Mouse (Mus musculus) thymus, adult 2 months (tissue): ENCODE results near the gene Ints1. TPM values are rescaled to one million over a fixed set of nuclear protein-coding genes. Genes with fewer than 3 reads are reported as not detected.

ENCODE experiments used
- DNase-seq: peaks from one replicate; pipeline ENCODE4 v3.0.0; 2021
- H3K27ac ChIP-seq: fragments of 200-500 bp; 2 replicates; pipeline ENCODE4 v1.5.1; 2012; ENCODE audit warnings: low read length, control low read depth; ENCODE audit not compliant: control insufficient read depth, insufficient read depth
- H3K27me3 ChIP-seq: fragments of 200-500 bp; 2 replicates; pipeline ENCODE4 v1.6.1; 2012; ENCODE audit warnings: mild to moderate bottlenecking, low read length, moderate library complexity, mixed read lengths; ENCODE audit not compliant: control insufficient read depth, insufficient read depth
- H3K36me3 ChIP-seq: fragments of 200-500 bp; 2 replicates; pipeline ENCODE4 v1.6.1; 2012; ENCODE audit warnings: mild to moderate bottlenecking, low read length, moderate library complexity; ENCODE audit not compliant: control insufficient read depth, insufficient read depth
- H3K4me1 ChIP-seq: fragments of 200-500 bp; replicated peaks from 2 replicates; pipeline ENCODE4 v1.6.1; 2012; ENCODE audit warnings: low read length; ENCODE audit not compliant: control insufficient read depth, insufficient read depth
- H3K4me3 ChIP-seq: fragments of 200-500 bp; 2 replicates; pipeline ENCODE4 v1.5.1; 2012; ENCODE audit warnings: mild to moderate bottlenecking, low read length, control low read depth, moderate library complexity; ENCODE audit not compliant: control insufficient read depth, insufficient read depth
- CTCF ChIP-seq: fragments of 200-500 bp; IDR thresholded peaks from 2 replicates; pipeline ENCODE4 v1.5.1; 2012; ENCODE audit warnings: mild to moderate bottlenecking, control low read depth, low read length, moderate library complexity, borderline replicate concordance; ENCODE audit not compliant: control insufficient read depth, poor library complexity, insufficient read depth; ENCODE audit errors: extremely low read depth
- POLR2A ChIP-seq: fragments of 200-500 bp; IDR thresholded peaks from 2 replicates; pipeline ENCODE4 v1.6.1; 2012; ENCODE audit warnings: mild to moderate bottlenecking, low read length, control low read depth, moderate library complexity; ENCODE audit not compliant: control insufficient read depth, poor library complexity, insufficient read depth; ENCODE audit errors: extremely low read depth
- WGBS: fragments of 180-500 bp; shearing (Covaris S2); methylation state at CpG from one replicate; pipeline ENCODE4 v1.1.7; 2018; 5-methylcytosine and 5-hydroxymethylcytosine counted together
- polyA plus RNA-seq: library from polyadenylated mRNA; depleted of rRNA; stranded (reverse); fragments of >200 nt; gene quantifications from 2 replicates; pipeline ENCODE4 v1.2.3, GENCODE M21; 2012

The Ints1 gene
- polyA plus RNA-seq, 1 experiment = 214 TPM

DNA sequence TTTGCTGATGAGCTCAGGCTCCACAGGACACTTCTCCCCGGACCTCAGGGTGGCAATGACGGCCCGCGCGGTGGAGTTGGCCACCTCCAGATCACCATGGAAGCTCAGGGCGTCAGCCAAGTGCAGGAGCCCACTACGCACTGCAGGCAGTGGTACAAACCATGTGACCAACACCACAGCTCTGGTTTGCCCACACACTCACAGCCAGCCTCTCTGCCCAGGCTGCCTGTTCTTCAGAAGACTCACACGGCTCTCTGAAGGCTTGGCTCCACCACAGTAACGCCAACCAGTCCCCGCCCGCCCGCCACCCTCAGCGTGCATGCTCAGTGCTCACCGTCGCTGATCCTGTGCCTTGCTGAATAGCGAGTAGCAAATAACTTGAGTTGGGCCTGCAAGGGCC, 17.4 kb downstream of the Ints1 start:
- Histone ChIP-seq H3K4me1 (no peaks in the 10 kb centered on the region), H3K27ac (no peak overlapping the region), H3K36me3 (peaks cover 48% of the 10 kb centered on the region)

DNA sequence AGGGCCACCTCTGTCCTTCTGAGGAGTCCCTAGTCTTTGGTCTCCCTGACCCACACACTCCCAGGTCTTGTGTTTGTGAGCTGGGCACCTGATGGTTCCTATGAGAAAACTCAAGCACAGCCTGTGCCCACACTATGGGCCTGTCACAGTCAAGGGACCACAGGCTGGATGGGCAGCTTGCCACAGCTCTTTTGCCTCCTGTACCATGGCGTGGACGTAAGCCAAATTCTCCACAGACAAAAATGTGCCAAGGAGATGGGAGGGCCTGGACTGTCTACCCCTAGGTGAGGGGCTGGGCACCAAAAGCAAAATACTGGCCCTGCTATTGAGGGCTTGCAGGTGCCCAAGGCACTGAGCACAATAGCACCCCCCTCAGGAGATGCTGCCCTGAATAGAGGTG, 18.9 kb downstream of the Ints1 start:
- WGBS = 98% methylated on average over 2 of the region's 2 CpGs
- no peaks in the 10 kb centered on the region for H3K27me3 ChIP-seq
- H3K36me3 ChIP-seq = peaks cover 33% of the 10 kb centered on the region
- no peak for DNase-seq
- no peak overlapping the region for H3K4me3 ChIP-seq
- H3K27ac ChIP-seq = no peak overlapping the region
- TF ChIP-seq CTCF = no peak
- TF ChIP-seq POLR2A = no peak
- no peaks in the 10 kb centered on the region for H3K4me1 ChIP-seq

More for the DNA sequence above, 17.4 kb downstream of the Ints1 start:
- 93% methylated on average over 16 of the region's 16 CpGs for WGBS
- no peak for TF ChIP-seq POLR2A
- TF ChIP-seq CTCF = no peak
- Histone ChIP-seq H3K4me3 (no peak overlapping the region), H3K27me3 (no peaks in the 10 kb centered on the region)
- DNase-seq = no peak

DNA sequence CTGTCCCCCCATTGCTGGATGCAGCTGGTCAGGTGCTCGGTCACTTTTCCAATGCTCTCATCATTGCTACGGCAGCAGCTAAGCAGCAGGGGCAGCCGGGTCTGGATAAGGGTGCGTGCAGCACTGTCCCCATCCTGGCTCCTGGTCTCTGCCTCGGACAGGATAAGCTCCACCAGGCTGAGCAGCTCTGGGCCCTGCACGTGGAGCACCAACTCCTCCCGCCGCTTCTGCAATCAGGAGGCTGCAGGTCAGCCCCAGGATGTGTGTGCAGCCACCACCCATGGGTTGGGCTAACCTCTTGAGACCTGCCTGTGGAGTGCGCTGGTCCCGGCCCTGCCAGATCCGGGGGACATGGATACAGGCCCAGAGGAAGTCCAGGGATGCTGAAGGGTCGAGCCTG, 19.3 kb downstream of the Ints1 start:
- H3K27me3 ChIP-seq = no peaks in the 10 kb centered on the region
- no peak overlapping the region for H3K27ac ChIP-seq
- peaks cover 30% of the 10 kb centered on the region for H3K36me3 ChIP-seq
- TF ChIP-seq POLR2A (no peak), CTCF (no peak)
- H3K4me3 ChIP-seq = no peak overlapping the region
- H3K4me1 ChIP-seq = no peaks in the 10 kb centered on the region
- 96% methylated on average over 12 of the region's 12 CpGs for WGBS
- DNase-seq = no peak

DNA sequence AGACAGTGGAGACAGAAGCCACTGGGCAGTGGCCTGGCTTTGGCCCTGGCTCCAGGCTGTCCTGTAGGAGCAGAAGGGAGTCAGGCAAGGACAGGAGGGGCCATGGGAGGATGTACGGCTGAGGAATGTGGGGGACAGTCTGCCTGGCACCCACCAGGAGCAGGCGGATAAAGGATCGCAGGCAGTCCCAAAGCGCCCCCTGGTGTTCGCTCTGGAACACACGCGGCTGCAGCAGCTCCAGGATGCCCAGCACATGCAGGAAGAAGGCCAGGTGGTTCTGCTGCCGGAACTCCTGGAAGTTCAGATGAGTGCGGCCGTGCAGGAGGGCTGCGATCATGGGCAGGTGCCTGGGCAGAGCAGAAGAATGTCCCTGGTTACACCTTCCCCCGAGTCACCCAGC, 20.7 kb downstream of the Ints1 start:
- Histone ChIP-seq H3K4me1 (no peaks in the 10 kb centered on the region), H3K27me3 (no peaks in the 10 kb centered on the region), H3K36me3 (peaks cover 26% of the 10 kb centered on the region), H3K4me3 (no peak overlapping the region), H3K27ac (no peak overlapping the region)
- WGBS = 62% methylated on average over 12 of the region's 12 CpGs
- DNase-seq = peak; percentile 42
- TF ChIP-seq POLR2A (no peak), CTCF (peak; percentile 89)

DNA sequence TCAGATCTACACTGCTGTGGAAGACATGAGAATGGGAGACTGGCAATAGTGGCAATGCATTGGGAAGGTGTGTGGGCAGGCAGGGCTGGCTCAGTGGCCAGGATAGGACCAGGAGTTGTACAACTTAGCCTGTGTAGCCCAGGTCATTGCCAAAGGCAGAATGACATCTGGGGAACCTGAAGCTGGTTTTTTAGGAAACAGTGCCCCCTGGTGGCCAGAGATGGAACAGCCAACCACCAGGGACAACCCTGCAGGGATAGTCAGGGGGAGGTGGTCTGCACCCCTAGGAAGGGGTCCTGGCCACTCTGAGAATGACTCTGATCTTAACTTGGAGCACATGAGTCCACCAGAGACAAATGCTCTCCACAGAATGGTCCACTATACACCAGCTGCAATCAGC, 24.9 kb downstream of the Ints1 start:
- H3K4me1 ChIP-seq = no peaks in the 10 kb centered on the region
- no peak overlapping the region for H3K27ac ChIP-seq
- no peak overlapping the region for H3K4me3 ChIP-seq
- peaks cover 4% of the 10 kb centered on the region; the same call in 1 of the 2 replicates for H3K36me3 ChIP-seq
- peak; percentile 62 for DNase-seq
- TF ChIP-seq CTCF = peak; percentile 91; the same call in 1 of the 2 replicates
- TF ChIP-seq POLR2A = no peak
- no peaks in the 10 kb centered on the region for H3K27me3 ChIP-seq

DNA sequence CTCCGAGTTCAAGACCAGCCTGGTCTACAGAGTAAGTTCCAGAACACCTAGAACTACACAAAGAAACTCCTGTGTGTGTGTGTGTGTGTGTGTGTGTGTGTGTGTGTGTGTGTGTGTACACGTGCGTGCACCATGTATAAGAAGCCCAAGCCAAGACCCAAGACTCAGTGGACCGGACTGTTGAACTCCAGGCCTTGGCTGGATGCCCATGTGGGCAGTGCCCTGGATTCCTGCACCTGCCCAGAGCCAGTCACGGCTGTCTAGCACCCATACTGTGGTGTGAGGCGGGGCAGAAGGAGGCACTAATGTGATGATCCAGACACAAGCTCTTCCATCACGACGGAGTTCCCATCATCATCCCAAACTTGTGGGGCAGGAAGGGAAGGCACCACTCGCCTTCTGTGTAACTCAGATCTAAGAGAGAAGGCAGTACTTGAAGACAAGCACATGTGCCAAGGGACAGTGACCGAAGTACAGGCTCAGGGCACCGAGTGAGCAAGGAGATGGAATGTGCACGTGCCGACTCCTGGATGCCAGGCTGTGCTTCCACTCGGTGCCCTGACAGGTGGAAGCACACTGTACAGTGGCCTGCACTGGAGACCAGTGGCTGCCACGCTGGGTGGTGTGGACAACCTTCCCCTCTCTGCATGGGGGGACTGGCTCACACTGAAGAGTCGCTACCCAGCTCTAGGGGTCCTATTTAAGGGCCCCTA, 25.9 kb downstream of the Ints1 start:
- 93% methylated on average over 16 of the region's 16 CpGs for WGBS
- no peak for DNase-seq
- Histone ChIP-seq H3K4me1 (no peaks in the 10 kb centered on the region), H3K36me3 (peaks cover 4% of the 10 kb centered on the region; the same call in 1 of the 2 replicates), H3K4me3 (no peak overlapping the region), H3K27ac (no peak overlapping the region), H3K27me3 (no peaks in the 10 kb centered on the region)
- TF ChIP-seq POLR2A = no peak
- TF ChIP-seq CTCF = no peak
